Mouse (Mus musculus): ENCODE measurements around the gene Klf9. TPM values are rescaled to one million over a fixed set of nuclear protein-coding genes. Genes with fewer than 3 reads are reported as not detected.

Gene Klf9
- polyA plus RNA-seq, 1 experiment, result 0.06 TPM

DNA sequence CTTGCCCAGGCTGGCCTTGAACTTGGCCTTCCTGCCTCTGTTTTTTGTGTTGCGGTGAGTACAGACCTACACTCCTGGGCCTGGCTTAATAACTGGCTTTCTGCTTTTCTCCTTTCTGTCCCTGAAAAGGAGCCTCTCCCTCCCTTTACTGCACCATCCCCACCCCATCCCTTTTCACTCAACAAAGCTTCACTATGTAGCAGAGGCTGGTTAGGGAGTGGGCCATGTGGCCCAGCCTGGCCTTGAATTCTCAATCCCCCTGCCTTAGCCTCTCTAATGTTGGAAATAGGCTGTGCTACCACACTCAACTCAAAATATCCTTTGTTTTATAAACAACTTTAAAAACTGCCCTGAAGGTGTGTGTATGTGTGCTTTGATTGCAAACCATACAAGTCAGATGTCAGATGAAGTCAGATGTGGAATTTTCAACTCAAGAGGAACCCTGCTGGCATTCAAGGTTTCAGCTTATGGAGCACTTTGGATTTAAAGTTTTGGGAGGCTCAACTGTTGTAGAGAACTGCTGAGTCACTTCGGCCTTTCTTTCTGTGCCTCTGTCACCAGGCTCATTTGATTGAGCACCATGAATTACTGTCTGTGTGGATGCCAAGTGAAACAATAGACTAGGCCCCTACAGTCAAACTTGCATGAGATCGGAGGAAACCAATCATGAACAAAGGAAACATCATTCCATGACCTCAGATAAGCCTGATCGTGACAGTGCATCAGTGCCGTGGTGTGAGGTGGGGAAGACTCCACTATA lies 28.1 kb downstream of the Klf9 start:
- peaks cover 3% of the 10 kb centered on the region; the same call in 1 of the 2 replicates for H3K9me3 ChIP-seq (ENCODE audit: control insufficient read depth, low read length)
- TF ChIP-seq GATA1 (IDR thresholded peaks at IDR 0.05; ENCODE audit: low read length) (no peak), TAL1 (IDR thresholded peaks at IDR 0.05; ENCODE audit: low read length) (no peak)
- no peak overlapping the region for H3K4me3 ChIP-seq (replicated peaks)
- H3K27me3 ChIP-seq (ENCODE audit: control insufficient read depth), result no peaks in the 10 kb centered on the region
- no peaks in the 10 kb centered on the region for H3K4me1 ChIP-seq (ENCODE audit: control insufficient read depth)
- no peaks in the 10 kb centered on the region for H3K36me3 ChIP-seq (ENCODE audit: control insufficient read depth)

- TF ChIP-seq GATA1 (IDR thresholded peaks at IDR 0.05; ENCODE audit: low read length), result no peak
- TF ChIP-seq TAL1 (IDR thresholded peaks at IDR 0.05; ENCODE audit: low read length), result no peak
- H3K36me3 ChIP-seq (ENCODE audit: control insufficient read depth), result no peaks in the 10 kb centered on the region
These were observed 28.6 kb downstream of the Klf9 start for GRCm38 (mm10) chr19:23169659-23170050.

GRCm38 (mm10) chr19:23170476-23170875 lies 29.4 kb downstream of the Klf9 start:
- H3K9me3 ChIP-seq (ENCODE audit: control insufficient read depth, low read length), result peaks cover 3% of the 10 kb centered on the region; the same call in 1 of the 2 replicates
- no peak overlapping the region for H3K4me3 ChIP-seq (replicated peaks)
- H3K27me3 ChIP-seq (ENCODE audit: control insufficient read depth), result no peaks in the 10 kb centered on the region
- no peaks in the 10 kb centered on the region for H3K36me3 ChIP-seq (ENCODE audit: control insufficient read depth)
- TF ChIP-seq GATA1 (IDR thresholded peaks at IDR 0.05; ENCODE audit: low read length) (no peak), TAL1 (IDR thresholded peaks at IDR 0.05; ENCODE audit: low read length) (no peak)
- H3K4me1 ChIP-seq (ENCODE audit: control insufficient read depth), result no peaks in the 10 kb centered on the region

More at GRCm38 (mm10) chr19:23169659-23170050, 28.6 kb downstream of the Klf9 start:
- no peaks in the 10 kb centered on the region for H3K4me1 ChIP-seq (ENCODE audit: control insufficient read depth)
- peaks cover 3% of the 10 kb centered on the region; the same call in 1 of the 2 replicates for H3K9me3 ChIP-seq (ENCODE audit: control insufficient read depth, low read length)
- H3K27me3 ChIP-seq (ENCODE audit: control insufficient read depth), result no peaks in the 10 kb centered on the region
- H3K4me3 ChIP-seq (replicated peaks), result no peak overlapping the region

- Histone ChIP-seq H3K4me3 (replicated peaks) (no peak overlapping the region), H3K27me3 (ENCODE audit: control insufficient read depth) (no peaks in the 10 kb centered on the region), H3K4me1 (ENCODE audit: control insufficient read depth) (no peaks in the 10 kb centered on the region), H3K36me3 (ENCODE audit: control insufficient read depth) (no peaks in the 10 kb centered on the region), H3K9me3 (ENCODE audit: control insufficient read depth, low read length) (peaks cover 3% of the 10 kb centered on the region; the same call in 1 of the 2 replicates)
- TF ChIP-seq TAL1 (IDR thresholded peaks at IDR 0.05; ENCODE audit: low read length) (no peak), GATA1 (IDR thresholded peaks at IDR 0.05; ENCODE audit: low read length) (no peak)
These were observed 30.1 kb downstream of the Klf9 start for GRCm38 (mm10) chr19:23171136-23171535.

DNA sequence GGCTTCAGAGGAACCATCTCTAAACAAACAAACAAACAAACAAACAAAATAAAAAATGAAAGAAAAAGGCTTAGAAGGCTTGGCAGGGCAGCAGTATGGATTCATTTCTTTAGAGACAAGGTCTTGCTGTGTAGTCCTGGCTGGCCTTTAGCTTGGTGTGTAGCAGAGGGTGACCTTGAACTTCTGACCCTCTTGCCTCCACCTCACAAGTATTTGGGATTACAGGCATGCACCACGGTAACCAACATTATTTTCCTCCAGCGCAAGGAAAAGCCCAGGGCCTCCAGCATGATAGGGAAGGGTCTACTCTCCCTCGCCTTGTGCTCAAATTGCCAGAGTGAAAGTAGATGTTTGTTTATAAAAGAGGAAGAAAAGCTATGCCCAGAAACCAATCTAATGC lies 34.1 kb downstream of the Klf9 start:
- Histone ChIP-seq H3K4me3 (replicated peaks) (no peak overlapping the region), H3K9me3 (ENCODE audit: control insufficient read depth, low read length) (peaks cover 1% of the 10 kb centered on the region; the same call in 1 of the 2 replicates), H3K27me3 (ENCODE audit: control insufficient read depth) (no peaks in the 10 kb centered on the region), H3K4me1 (ENCODE audit: control insufficient read depth) (peaks cover 2% of the 10 kb centered on the region), H3K36me3 (ENCODE audit: control insufficient read depth) (no peaks in the 10 kb centered on the region)
- TF ChIP-seq GATA1 (IDR thresholded peaks at IDR 0.05; ENCODE audit: low read length), result no peak
- TF ChIP-seq TAL1 (IDR thresholded peaks at IDR 0.05; ENCODE audit: low read length), result no peak

DNA sequence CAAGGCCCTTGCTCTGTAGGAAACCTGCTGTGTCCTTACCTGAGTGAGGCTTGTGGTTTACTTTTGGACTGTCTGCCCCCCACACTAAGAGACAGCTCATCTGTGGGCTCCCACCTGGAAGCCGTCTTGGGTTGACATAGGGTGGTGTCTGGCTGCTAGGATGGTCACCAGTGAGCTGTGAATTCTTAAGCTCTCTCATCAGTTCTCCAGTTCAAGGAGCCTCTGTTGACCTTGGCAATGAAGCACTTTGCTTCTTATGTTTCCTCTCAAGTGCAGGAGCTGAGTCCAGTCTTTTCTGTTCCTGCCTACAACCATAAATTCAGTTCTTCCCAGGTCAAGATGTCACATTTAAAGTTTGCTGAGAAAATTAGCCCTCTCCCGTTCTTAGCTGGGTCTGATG lies 34.5 kb downstream of the Klf9 start:
- Histone ChIP-seq H3K4me1 (ENCODE audit: control insufficient read depth) (peaks cover 2% of the 10 kb centered on the region), H3K36me3 (ENCODE audit: control insufficient read depth) (no peaks in the 10 kb centered on the region), H3K27me3 (ENCODE audit: control insufficient read depth) (no peaks in the 10 kb centered on the region), H3K4me3 (replicated peaks) (no peak overlapping the region), H3K9me3 (ENCODE audit: control insufficient read depth, low read length) (no peaks in the 10 kb centered on the region)
- no peak for TF ChIP-seq GATA1 (IDR thresholded peaks at IDR 0.05; ENCODE audit: low read length)
- no peak for TF ChIP-seq TAL1 (IDR thresholded peaks at IDR 0.05; ENCODE audit: low read length)

- H3K9me3 ChIP-seq (ENCODE audit: control insufficient read depth, low read length), result no peaks in the 10 kb centered on the region
- H3K4me3 ChIP-seq (replicated peaks), result no peak overlapping the region
- peaks cover 2% of the 10 kb centered on the region for H3K4me1 ChIP-seq (ENCODE audit: control insufficient read depth)
- H3K27me3 ChIP-seq (ENCODE audit: control insufficient read depth), result no peaks in the 10 kb centered on the region
- no peak for TF ChIP-seq GATA1 (IDR thresholded peaks at IDR 0.05; ENCODE audit: low read length)
- TF ChIP-seq TAL1 (IDR thresholded peaks at IDR 0.05; ENCODE audit: low read length), result no peak
- peaks cover 3% of the 10 kb centered on the region for H3K36me3 ChIP-seq (ENCODE audit: control insufficient read depth)
These were observed 37.5 kb downstream of the Klf9 start for GRCm38 (mm10) chr19:23178533-23178932.

DNA sequence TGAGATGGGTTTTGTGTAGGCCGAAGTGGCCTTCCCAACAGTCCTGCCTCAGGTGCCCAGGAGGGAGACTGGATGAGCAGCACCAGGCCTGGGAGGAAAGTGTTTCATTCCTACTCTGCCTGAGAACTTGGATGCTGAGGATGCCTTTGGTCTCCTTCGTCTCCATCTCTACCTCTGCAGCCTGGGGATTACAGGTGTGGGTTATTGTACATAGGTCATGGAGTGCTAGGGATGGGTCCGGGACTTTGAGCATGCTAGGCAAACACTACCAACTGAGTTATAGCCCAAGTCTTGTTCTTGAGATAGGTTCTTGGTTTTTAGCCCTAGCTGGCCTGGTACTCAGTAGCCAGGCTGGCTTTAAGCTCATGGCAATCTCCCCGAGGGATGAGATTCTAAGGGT lies 42.5 kb downstream of the Klf9 start:
- Histone ChIP-seq H3K4me3 (replicated peaks) (no peak overlapping the region), H3K36me3 (ENCODE audit: control insufficient read depth) (peaks cover 9% of the 10 kb centered on the region), H3K4me1 (ENCODE audit: control insufficient read depth) (peaks cover 5% of the 10 kb centered on the region; the same call in 1 of the 2 replicates), H3K9me3 (ENCODE audit: control insufficient read depth, low read length) (no peaks in the 10 kb centered on the region), H3K27me3 (ENCODE audit: control insufficient read depth) (no peaks in the 10 kb centered on the region)
- TF ChIP-seq GATA1 (IDR thresholded peaks at IDR 0.05; ENCODE audit: low read length) (no peak), TAL1 (IDR thresholded peaks at IDR 0.05; ENCODE audit: low read length) (no peak)

DNA sequence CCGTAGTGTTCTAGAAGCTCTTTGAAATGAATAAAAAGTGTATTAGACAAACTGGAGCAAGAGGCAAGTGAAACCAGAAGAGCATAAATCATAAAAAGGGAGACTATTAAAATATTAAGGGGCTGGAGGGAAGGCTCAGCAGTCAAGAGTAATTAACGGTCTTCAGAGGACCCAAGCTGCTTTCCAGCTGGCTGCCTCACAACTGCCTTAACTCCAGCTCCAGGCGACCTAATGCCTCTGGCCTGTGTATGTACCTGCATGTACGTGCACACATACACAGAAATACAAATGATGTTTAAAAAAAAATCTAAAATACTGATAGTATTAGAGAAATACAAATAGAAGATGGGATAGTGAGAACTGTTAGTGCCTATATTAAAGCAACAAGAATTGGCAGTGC lies 43.0 kb downstream of the Klf9 start:
- H3K9me3 ChIP-seq (ENCODE audit: control insufficient read depth, low read length), result no peaks in the 10 kb centered on the region
- H3K27me3 ChIP-seq (ENCODE audit: control insufficient read depth), result no peaks in the 10 kb centered on the region
- H3K4me3 ChIP-seq (replicated peaks), result no peak overlapping the region
- peaks cover 12% of the 10 kb centered on the region for H3K36me3 ChIP-seq (ENCODE audit: control insufficient read depth)
- H3K4me1 ChIP-seq (ENCODE audit: control insufficient read depth), result peaks cover 5% of the 10 kb centered on the region; the same call in 1 of the 2 replicates
- TF ChIP-seq GATA1 (IDR thresholded peaks at IDR 0.05; ENCODE audit: low read length), result no peak
- no peak for TF ChIP-seq TAL1 (IDR thresholded peaks at IDR 0.05; ENCODE audit: low read length)
